Mouse (Mus musculus) thymus, adult 2 months (tissue): ENCODE results near the gene Lrrc26.
A peak's percentile ranks its signal among the peaks of the same experiment; 100 is the strongest.

Experiments used
- CTCF ChIP-seq: fragments of 200-500 bp; IDR thresholded peaks from 2 replicates; pipeline ENCODE4 v1.5.1; 2012; ENCODE audit warnings: mild to moderate bottlenecking, control low read depth, low read length, moderate library complexity, borderline replicate concordance; ENCODE audit not compliant: control insufficient read depth, poor library complexity, insufficient read depth; ENCODE audit errors: extremely low read depth
- POLR2A ChIP-seq: fragments of 200-500 bp; IDR thresholded peaks from 2 replicates; pipeline ENCODE4 v1.6.1; 2012; ENCODE audit warnings: mild to moderate bottlenecking, low read length, control low read depth, moderate library complexity; ENCODE audit not compliant: control insufficient read depth, poor library complexity, insufficient read depth; ENCODE audit errors: extremely low read depth

GRCm38 (mm10) chr2:25271827-25272511, 17.7 kb upstream of the Lrrc26 start, which contains the start of the genes Ssna1 and Anapc2:
- TF ChIP-seq CTCF = peak; percentile 15; the same call in 1 of the 2 replicates
- peak; percentile 81 for TF ChIP-seq POLR2A
